Mouse (Mus musculus): ENCODE measurements around the gene Exph5.

- TF ChIP-seq POLR2A (IDR thresholded peaks at IDR 0.05; ENCODE audit: extremely low read depth, insufficient read depth, low read length) (no peak), CTCF (IDR thresholded peaks at IDR 0.05; ENCODE audit: low read depth, low read length) (no peak)
Observed at GRCm38 (mm10) chr9:53401146-53401545, 99.7 kb downstream of the Exph5 start.

Data from liver, adult 2 months (tissue).